In the genomic region with DNA sequence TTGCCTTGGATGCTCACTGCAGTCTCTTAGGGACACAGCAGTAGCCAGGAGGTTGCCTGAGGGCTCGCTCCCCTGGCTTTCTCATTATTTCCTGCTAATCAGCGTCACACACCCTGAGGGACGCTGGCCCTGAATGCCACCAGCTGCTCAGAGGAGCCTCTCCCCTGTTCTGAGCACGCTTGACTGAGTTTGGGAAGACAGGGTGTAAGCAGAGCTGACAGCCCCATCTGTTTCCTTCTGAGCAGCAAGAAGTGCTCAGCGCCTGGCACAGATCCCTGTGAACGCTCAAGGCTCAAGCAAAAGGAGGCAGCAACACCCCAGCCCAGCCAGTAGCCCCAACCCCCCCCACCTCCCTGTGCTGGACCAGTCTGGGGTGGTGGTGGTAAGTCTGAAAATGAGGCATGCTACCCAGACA, we compare ENCODE assay signal across 8 mouse cellular contexts. TPM values are rescaled to one million over a fixed set of nuclear protein-coding genes. Genes with fewer than 3 reads are reported as not detected.
DNase-seq lines count a peak whose midpoint lies in the region; ATAC-seq and TF ChIP-seq lines count a peak whose summit lies in the region.

No protein-coding gene starts in this region.

- H3K4me1 ChIP-seq in lung, embryonic 16.5 days (replicated peaks; ENCODE audit: control insufficient read depth, insufficient read depth, low read length), result peaks cover 2% of the 10 kb centered on the region; the same call in 1 of the 2 replicates
- H3K4me1 ChIP-seq in lung, adult 2 months (ENCODE audit: control insufficient read depth, insufficient read depth, low read length), result no peaks in the 10 kb centered on the region
- peaks cover 39% of the 10 kb centered on the region for H3K4me1 ChIP-seq in forebrain, embryonic 14.5 days (ENCODE audit: control insufficient read depth, insufficient read depth, low read length)
- peaks cover 20% of the 10 kb centered on the region for H3K4me1 ChIP-seq in hindbrain, postnatal 0 days (ENCODE audit: insufficient read depth, low read length)
- peaks cover 41% of the 10 kb centered on the region for H3K4me1 ChIP-seq in limb, embryonic 10.5 days

- no peaks in the 10 kb centered on the region for H3K9me3 ChIP-seq in lung, embryonic 16.5 days (ENCODE audit: control insufficient read depth, low read length)
- no peaks in the 10 kb centered on the region for H3K9me3 ChIP-seq in forebrain, embryonic 14.5 days (replicated peaks; ENCODE audit: control insufficient read depth, low read length)
- no peaks in the 10 kb centered on the region for H3K9me3 ChIP-seq in hindbrain, postnatal 0 days (ENCODE audit: low read length)
- H3K9me3 ChIP-seq in limb, embryonic 10.5 days (replicated peaks), result no peaks in the 10 kb centered on the region

- H3K4me2 ChIP-seq in lung, embryonic 16.5 days (ENCODE audit: low read depth, low read length), result no peak overlapping the region
- no peak overlapping the region for H3K4me2 ChIP-seq in forebrain, embryonic 14.5 days (ENCODE audit: low read length)
- no peak overlapping the region for H3K4me2 ChIP-seq in hindbrain, postnatal 0 days (ENCODE audit: low read depth, low read length)

- no peak for TF ChIP-seq CTCF in lung, adult 2 months (IDR thresholded peaks at IDR 0.05; ENCODE audit: insufficient read depth, low read length)
- no peak for TF ChIP-seq CTCF in hindbrain, postnatal 0 days (IDR thresholded peaks at IDR 0.05; ENCODE audit: low read depth)

- no peaks in the 10 kb centered on the region for H3K36me3 ChIP-seq in lung, embryonic 16.5 days (ENCODE audit: control insufficient read depth, insufficient read depth, low read length)
- H3K36me3 ChIP-seq in forebrain, embryonic 14.5 days (ENCODE audit: control insufficient read depth, insufficient read depth, low read length), result no peaks in the 10 kb centered on the region
- no peaks in the 10 kb centered on the region for H3K36me3 ChIP-seq in hindbrain, postnatal 0 days (ENCODE audit: insufficient read depth, low read length)
- no peaks in the 10 kb centered on the region for H3K36me3 ChIP-seq in limb, embryonic 10.5 days

- WGBS in lung, embryonic 16.5 days, result 16% methylated on average over 6 of the region's 6 CpGs
- 25% methylated on average over 6 of the region's 6 CpGs for WGBS in lung, adult 2 months
- WGBS in forebrain, embryonic 14.5 days, result 2% methylated on average over 6 of the region's 6 CpGs
- WGBS in hindbrain, postnatal 0 days, result 8% methylated on average over 6 of the region's 6 CpGs
- WGBS in limb, embryonic 10.5 days, result 23% methylated on average over 6 of the region's 6 CpGs

- ATAC-seq in lung, embryonic 16.5 days (ENCODE audit: low read depth), result peak; percentile 76
- peak; percentile 96 for ATAC-seq in forebrain, embryonic 14.5 days
- peak; percentile 91 for ATAC-seq in hindbrain, postnatal 0 days

- H3K4me3 ChIP-seq in lung, embryonic 16.5 days (ENCODE audit: low read length), result no peak overlapping the region
- H3K4me3 ChIP-seq in lung, adult 2 months (replicated peaks; ENCODE audit: extremely low read depth, low read depth, low read length), result no peak overlapping the region
- no peak overlapping the region for H3K4me3 ChIP-seq in forebrain, embryonic 14.5 days (ENCODE audit: low read depth, low read length)
- no peak overlapping the region for H3K4me3 ChIP-seq in hindbrain, postnatal 0 days (ENCODE audit: low read length)
- no peak overlapping the region for H3K4me3 ChIP-seq in limb, embryonic 10.5 days

- DNase-seq in lung, adult 2 months, result no peak
- peak; percentile 96 for DNase-seq in forebrain, embryonic 14.5 days (ENCODE audit: low spot score)
- peak; percentile 91 for DNase-seq in hindbrain, postnatal 0 days (ENCODE audit: low spot score)
- peak; percentile 43 for DNase-seq in limb, embryonic 10.5 days (ENCODE audit: low spot score)
- peak; percentile 80 to 83 for DNase-seq in right cerebral cortex, adult 2 months (ENCODE audit: low spot score in 2 of 2)
- DNase-seq in spleen, postnatal 14 days (ENCODE audit: low spot score in 2 of 2), result no peak
- no peak for DNase-seq in adrenal gland, adult 2 months

- TF ChIP-seq POLR2A in lung, adult 2 months (IDR thresholded peaks at IDR 0.05; ENCODE audit: borderline replicate concordance, extremely low read depth, low read depth, low read length), result no peak

- no peaks in the 10 kb centered on the region for H3K27me3 ChIP-seq in lung, embryonic 16.5 days (ENCODE audit: control insufficient read depth, insufficient read depth, low read depth, low read length)
- H3K27me3 ChIP-seq in forebrain, embryonic 14.5 days (replicated peaks; ENCODE audit: control insufficient read depth, insufficient read depth, low read length), result no peaks in the 10 kb centered on the region
- no peaks in the 10 kb centered on the region for H3K27me3 ChIP-seq in hindbrain, postnatal 0 days (ENCODE audit: insufficient read depth, low read length)
- H3K27me3 ChIP-seq in limb, embryonic 10.5 days (ENCODE audit: low read depth, poor library complexity, severe bottlenecking), result no peaks in the 10 kb centered on the region

- H3K9ac ChIP-seq in lung, embryonic 16.5 days (ENCODE audit: low read length), result no peak overlapping the region
- peak overlapping the region; percentile 29; the same call in 1 of the 2 replicates for H3K9ac ChIP-seq in forebrain, embryonic 14.5 days (ENCODE audit: low read length)
- 0 out of 2 replicates have a peak overlapping the region, but pooled peaks have one; percentile 9 for H3K9ac ChIP-seq in hindbrain, postnatal 0 days (replicated peaks; ENCODE audit: low read length)

- H3K27ac ChIP-seq in lung, embryonic 16.5 days (ENCODE audit: low read length), result no peak overlapping the region
- H3K27ac ChIP-seq in forebrain, embryonic 14.5 days (ENCODE audit: low read depth, low read length), result peak overlapping the region; percentile 88
- H3K27ac ChIP-seq in hindbrain, postnatal 0 days, result peak overlapping the region; percentile 56; the same call in 1 of the 2 replicates
- H3K27ac ChIP-seq in limb, embryonic 10.5 days, result peak overlapping the region; percentile 63

RNA-seq across cellular contexts. Expression of a gene that starts 59.2 kb away (rescaled TPM):
- 6.3 and 6.5 TPM in 2 replicates for polyA plus RNA-seq in lung, embryonic 16.5 days (2015; fragmentation: Nextera tagmentation; extraction: Ambion mirVana)
- 6.1 TPM in 2 replicates for polyA plus RNA-seq in lung, adult 2 months (2012; rRNA removed)
- polyA plus RNA-seq in forebrain, embryonic 14.5 days (2014; fragmentation: Nextera tagmentation; extraction: Ambion mirVana), result 4.6 and 5.6 TPM in 2 replicates
- 58.8 and 78.7 TPM in 2 replicates for total RNA-seq in hindbrain, postnatal 0 days (2014; rRNA removed)
- 10.4 and 11.2 TPM in 2 replicates for polyA plus RNA-seq in hindbrain, postnatal 0 days (2015; fragmentation: Nextera tagmentation; extraction: Ambion mirVana)
- polyA plus RNA-seq in limb, embryonic 10.5 days (2016; fragmentation: Nextera tagmentation; extraction: Ambion mirVana), result 4.2 and 6.3 TPM in 2 replicates
- total RNA-seq in adrenal gland, adult 2 months (2021), result 1 to 10 TPM; 3.7 to 7.7 TPM
- polyA plus RNA-seq in adrenal gland, adult 2 months (2012; rRNA removed), result 2.9 and 3.5 TPM in 2 replicates

Comparison
In these comparisons a context has a peak if more than half of its experiments do, and no peak if none do; other contexts are left out.
1. DNase-seq: peak in forebrain, embryonic 14.5 days (single experiment), hindbrain, postnatal 0 days (single experiment), limb, embryonic 10.5 days (single experiment) and right cerebral cortex, adult 2 months (2 of 2); none in lung, adult 2 months (single experiment), spleen, postnatal 14 days (0 of 2) and adrenal gland, adult 2 months (single experiment).
2. Peak in every context shown above with its lines, with median percentiles within 50 percentile points of each other: ATAC-seq.